Mouse (Mus musculus): ENCODE data around the gene S100a10.
"Not testable (repeated sequence)": the region's sequence is repeated elsewhere in the genome, so short reads cannot be mapped to it uniquely, and the experiment has no call there.

S100a10 gene

GRCm38 (mm10) chr3:93554981-93555877 is at the start of gene S100a10:
TSS of gene S100a10 (plus strand) at chr3:93555080.
- peak; percentile 87 for DNase-seq

GRCm38 (mm10) chr3:93505960-93506863 is 48.7 kb upstream of the S100a10 start:
- peak; percentile 90 for DNase-seq

GRCm38 (mm10) chr3:93506881-93507325 is 48.0 kb upstream of the S100a10 start:
- peak; percentile 81 for DNase-seq

- DNase-seq = no peak
Observed at GRCm38 (mm10) chr3:93509301-93509700, 45.6 kb upstream of the S100a10 start.

GRCm38 (mm10) chr3:93511036-93511435 is 43.8 kb upstream of the S100a10 start:
- DNase-seq = peak; percentile 19

- DNase-seq = no peak
Observed at GRCm38 (mm10) chr3:93511801-93512200, 43.1 kb upstream of the S100a10 start.

GRCm38 (mm10) chr3:93512386-93513101 is 42.3 kb upstream of the S100a10 start:
- peak; percentile 38 for DNase-seq

- DNase-seq = no peak
Observed at GRCm38 (mm10) chr3:93514628-93515027, 40.3 kb upstream of the S100a10 start.

GRCm38 (mm10) chr3:93517343-93517742 is 37.5 kb upstream of the S100a10 start:
- no peak for DNase-seq

GRCm38 (mm10) chr3:93519856-93520329 is 35.0 kb upstream of the S100a10 start:
- no peak for DNase-seq

- peak; percentile 80 for DNase-seq
Observed at GRCm38 (mm10) chr3:93520330-93521193, 34.3 kb upstream of the S100a10 start, which contains the start of gene S100a11. TSS of gene S100a11 (plus strand) at chr3:93520488.

- DNase-seq = no peak
Observed at GRCm38 (mm10) chr3:93521462-93522057, 33.3 kb upstream of the S100a10 start.

- peak; percentile 82 for DNase-seq
Observed at GRCm38 (mm10) chr3:93522611-93523010, 32.3 kb upstream of the S100a10 start.

- DNase-seq = no peak
Observed at GRCm38 (mm10) chr3:93527300-93527699, 27.6 kb upstream of the S100a10 start.

GRCm38 (mm10) chr3:93528807-93529206 is 26.1 kb upstream of the S100a10 start:
- DNase-seq = no peak

GRCm38 (mm10) chr3:93537068-93537576 is 17.8 kb upstream of the S100a10 start:
- DNase-seq = peak; percentile 71

- no peak for DNase-seq
Observed at GRCm38 (mm10) chr3:93538486-93538885, 16.4 kb upstream of the S100a10 start.

- DNase-seq = no peak
Observed at GRCm38 (mm10) chr3:93541501-93541900, 13.4 kb upstream of the S100a10 start.

- DNase-seq = not testable (repeated sequence)
Observed at GRCm38 (mm10) chr3:93544170-93544569, 10.7 kb upstream of the S100a10 start.

GRCm38 (mm10) chr3:93547099-93547648 is 7.7 kb upstream of the S100a10 start:
- peak; percentile 95 for DNase-seq
